Mouse (Mus musculus) cerebellum, postnatal 36 days (tissue): Measurements from ENCODE around the gene Gdpd4.

Source experiments
- DNase-seq, 2 experiments: peaks; one replicate each; pipeline ENCODE4 v3.0.0; 2021 to 2022; ENCODE audit warnings: mixed read lengths in 2 of 2

Gdpd4 gene

DNA sequence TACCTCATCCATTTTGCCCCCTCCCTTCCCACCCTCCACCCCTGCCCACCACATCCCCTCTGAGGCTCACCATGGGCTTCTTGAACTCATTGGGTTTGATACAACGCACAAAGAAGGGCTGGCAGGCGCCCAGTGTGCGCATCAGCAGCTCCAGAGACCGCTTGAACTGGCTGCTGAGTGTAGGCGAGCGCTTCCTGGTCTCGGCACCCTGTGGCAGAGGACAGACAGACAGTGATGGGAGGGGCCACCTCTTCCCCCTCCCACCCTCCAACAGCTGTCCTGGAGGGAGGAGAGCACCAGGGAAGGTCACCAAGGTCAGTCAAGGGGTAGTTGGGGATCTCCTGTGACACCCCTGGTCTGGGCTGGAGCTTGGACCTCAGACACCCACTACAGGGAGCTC is 165.6 kb downstream of the Gdpd4 start:
- no peak for DNase-seq

GRCm38 (mm10) chr7:98086346-98086745 is 166.6 kb downstream of the Gdpd4 start:
- DNase-seq: no peak

GRCm38 (mm10) chr7:98095852-98096251 is 176.1 kb downstream of the Gdpd4 start:
- no peak for DNase-seq

- no peak for DNase-seq
These were observed 177.8 kb downstream of the Gdpd4 start for GRCm38 (mm10) chr7:98097557-98097956.
